Mouse (Mus musculus): ENCODE results near the gene Klk12.
A peak's percentile ranks its signal among the peaks of the same experiment; 100 is the strongest.

Klk12 gene

GRCm38 (mm10) chr7:43797333-43797769 is 28.7 kb downstream of the Klk12 start, which contains the start of gene Klk8:
TSS of gene Klk8 (plus strand) at chr7:43797577.
- peak; percentile 13 to 55 for DNase-seq

- DNase-seq: peak in 1 of 2 experiments; percentile 11
These were observed 29.3 kb downstream of the Klk12 start for GRCm38 (mm10) chr7:43797844-43798462.

- no peak for DNase-seq
These were observed 31.2 kb downstream of the Klk12 start for GRCm38 (mm10) chr7:43799876-43800275.

DNA sequence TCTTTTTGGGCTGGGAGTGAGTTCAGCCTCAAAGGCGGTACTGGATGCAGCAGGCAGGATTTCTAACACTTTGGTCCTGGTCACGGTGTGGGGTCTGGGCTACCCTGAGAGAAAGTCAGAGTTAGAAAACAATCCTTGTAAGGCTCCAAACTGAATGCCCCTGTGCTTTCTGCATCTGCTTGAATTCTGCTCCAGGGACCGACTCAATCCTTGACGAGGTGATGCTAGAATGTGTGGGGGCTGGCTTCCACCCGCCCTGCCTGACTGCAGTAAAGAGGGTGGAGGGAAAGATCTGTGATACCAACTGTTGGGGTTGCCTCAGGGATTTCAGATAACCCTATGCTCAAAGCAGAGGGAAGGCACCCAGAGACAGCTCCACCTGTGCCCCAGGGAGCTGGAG is 42.3 kb downstream of the Klk12 start, which contains the start of gene Klk7:
Gene Klk7 (plus strand): TSS at position 301 of the 400 bp plus-strand sequence.
- DNase-seq: no peak

DNA sequence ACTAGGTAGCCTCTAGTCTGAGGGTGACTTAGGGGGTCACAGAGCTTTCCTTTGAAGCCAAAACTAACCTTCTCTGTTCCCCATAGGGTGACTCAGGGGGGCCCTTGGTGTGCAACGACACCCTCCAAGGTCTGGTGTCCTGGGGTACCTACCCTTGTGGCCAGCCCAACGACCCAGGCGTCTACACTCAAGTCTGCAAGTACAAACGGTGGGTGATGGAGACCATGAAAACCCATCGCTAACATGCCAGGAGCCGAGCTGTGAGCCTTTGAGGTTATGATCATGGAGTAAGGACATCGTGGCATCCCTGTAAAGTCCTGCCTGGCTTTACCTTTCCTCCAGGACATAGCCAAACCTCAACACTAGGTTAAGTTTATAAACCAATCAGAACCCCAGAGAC is 46.5 kb downstream of the Klk12 start:
- DNase-seq: no peak

GRCm38 (mm10) chr7:43816746-43817145 is 48.0 kb downstream of the Klk12 start:
- no peak for DNase-seq

- no peak for DNase-seq
These were observed 52.9 kb downstream of the Klk12 start for GRCm38 (mm10) chr7:43821581-43821980.
